Mouse (Mus musculus) right cerebral cortex, adult 18-20 months (tissue): ENCODE measurements around the gene Trim43a.
"Not testable (repeated sequence)": the region's sequence is repeated elsewhere in the genome, so short reads cannot be mapped to it uniquely, and the experiment has no call there.

Experiments
- DNase-seq: peaks from one replicate; pipeline ENCODE4 v3.0.0; 2022; ENCODE audit warnings: mixed read lengths

Trim43a gene

DNA sequence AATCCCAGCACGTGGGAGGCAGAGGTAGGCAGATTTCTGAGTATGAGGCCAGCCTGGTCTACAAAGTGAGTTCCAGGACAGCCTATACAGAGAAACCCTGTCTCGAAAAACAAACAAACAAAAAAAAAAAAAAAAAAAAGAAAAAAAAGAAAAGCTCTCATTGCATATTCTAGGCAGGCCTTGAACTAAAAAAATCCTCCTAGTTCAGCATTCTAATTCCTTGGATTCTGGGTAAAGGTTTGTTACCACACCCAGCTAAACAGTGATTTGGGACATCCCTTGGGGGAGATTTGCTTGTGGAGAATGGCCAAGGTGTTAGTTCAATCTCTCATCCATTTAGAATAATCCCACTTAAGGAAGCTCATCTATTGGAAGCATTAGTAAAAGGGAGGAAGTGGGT is at the start of gene Trim43a:
Gene Trim43a (plus strand): TSS at position 301 of the 400 bp plus-strand sequence.
- not testable (repeated sequence) for DNase-seq

DNA sequence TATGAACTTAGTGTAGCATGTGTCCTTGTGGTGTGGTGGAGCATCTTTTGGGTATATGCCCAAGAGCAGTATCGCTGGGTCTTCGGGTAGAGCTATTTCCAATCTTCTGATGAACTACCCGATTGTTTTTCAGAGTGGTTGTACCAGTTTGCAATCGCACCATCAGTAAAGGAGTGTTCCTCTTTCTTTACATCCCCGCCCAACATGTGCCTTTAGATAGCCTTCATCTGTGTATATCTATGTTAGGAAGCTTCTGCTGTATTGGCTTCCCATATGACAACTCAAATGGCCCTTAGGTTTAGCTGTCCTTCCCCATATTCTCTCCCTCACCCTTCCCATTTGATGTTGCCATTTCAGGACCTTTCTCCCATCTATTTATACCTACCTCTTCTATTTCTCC is 46.6 kb upstream of the Trim43a start:
- no peak for DNase-seq

- no peak for DNase-seq
Measured at GRCm38 (mm10) chr9:88539546-88540224, 41.0 kb upstream of the Trim43a start.

- DNase-seq: no peak
Measured at GRCm38 (mm10) chr9:88542816-88543215, 37.9 kb upstream of the Trim43a start.

GRCm38 (mm10) chr9:88545534-88545933 is 35.2 kb upstream of the Trim43a start:
- DNase-seq: no peak

GRCm38 (mm10) chr9:88546166-88546565 is 34.5 kb upstream of the Trim43a start:
- no peak for DNase-seq

- DNase-seq: no peak
Measured at GRCm38 (mm10) chr9:88546657-88547056, 34.0 kb upstream of the Trim43a start.

GRCm38 (mm10) chr9:88547270-88547669 is 33.4 kb upstream of the Trim43a start:
- no peak for DNase-seq

DNA sequence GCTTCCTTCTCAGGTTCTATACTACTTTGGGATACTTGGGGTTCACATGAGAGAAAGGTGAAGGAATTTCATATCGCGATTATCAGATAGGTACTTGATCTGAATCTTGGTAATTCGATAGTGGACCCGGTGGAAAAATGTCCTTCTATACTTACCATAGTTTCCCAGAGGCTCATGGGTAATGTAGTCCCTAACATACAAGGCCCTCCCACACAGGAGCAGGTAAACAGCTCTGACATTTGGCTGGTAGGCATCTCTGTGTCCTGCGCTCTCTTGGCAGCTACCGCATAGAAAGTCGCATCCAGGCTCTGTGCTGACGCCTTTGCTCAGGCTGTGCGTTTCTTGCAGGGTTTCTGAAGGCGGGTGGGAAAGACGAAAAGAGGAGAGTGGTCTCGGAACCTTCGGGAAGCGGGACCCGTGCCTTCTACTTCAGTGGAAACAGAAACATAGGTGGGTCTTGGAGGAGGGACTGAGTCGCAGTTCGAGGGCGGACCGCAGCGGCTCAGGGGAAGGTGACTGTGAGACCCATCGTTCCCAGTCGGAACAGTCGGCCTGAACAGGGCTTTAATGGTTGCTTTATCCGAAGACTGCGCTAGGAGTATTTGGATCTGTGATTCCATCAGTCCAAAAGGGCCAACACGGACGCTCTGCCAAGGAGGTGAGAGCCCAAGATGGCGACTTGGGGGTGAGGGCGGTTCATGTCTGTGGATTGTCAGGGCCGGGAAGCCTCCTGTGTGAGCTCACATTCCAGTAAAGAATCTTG is 32.7 kb upstream of the Trim43a start, which contains the start of gene Zfp949:
Gene Zfp949 (plus strand): TSS at position 170 of the 763 bp plus-strand sequence.
- peak; percentile 92 for DNase-seq

DNA sequence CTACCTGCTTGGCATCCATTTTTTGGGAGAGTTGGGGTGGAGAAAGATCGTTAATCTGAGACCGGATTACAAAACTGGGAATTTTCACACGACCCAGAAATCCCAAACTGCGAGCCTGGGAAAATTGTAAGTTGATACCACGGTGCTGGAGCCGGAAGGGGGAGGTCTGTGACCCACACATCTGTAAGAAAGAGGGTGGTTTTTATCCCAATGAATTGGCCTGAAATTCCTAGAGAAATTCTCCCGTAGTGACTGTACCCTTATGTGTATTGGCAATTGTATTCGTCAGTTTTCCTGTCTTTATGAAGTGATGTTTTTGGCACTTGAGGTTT is 32.1 kb upstream of the Trim43a start:
- DNase-seq: no peak

GRCm38 (mm10) chr9:88553071-88553470 is 27.6 kb upstream of the Trim43a start:
- no peak for DNase-seq

- no peak for DNase-seq
Measured at GRCm38 (mm10) chr9:88558146-88558545, 22.5 kb upstream of the Trim43a start.

- DNase-seq: not testable (repeated sequence)
Measured at GRCm38 (mm10) chr9:88561476-88561875, 19.2 kb upstream of the Trim43a start.

DNA sequence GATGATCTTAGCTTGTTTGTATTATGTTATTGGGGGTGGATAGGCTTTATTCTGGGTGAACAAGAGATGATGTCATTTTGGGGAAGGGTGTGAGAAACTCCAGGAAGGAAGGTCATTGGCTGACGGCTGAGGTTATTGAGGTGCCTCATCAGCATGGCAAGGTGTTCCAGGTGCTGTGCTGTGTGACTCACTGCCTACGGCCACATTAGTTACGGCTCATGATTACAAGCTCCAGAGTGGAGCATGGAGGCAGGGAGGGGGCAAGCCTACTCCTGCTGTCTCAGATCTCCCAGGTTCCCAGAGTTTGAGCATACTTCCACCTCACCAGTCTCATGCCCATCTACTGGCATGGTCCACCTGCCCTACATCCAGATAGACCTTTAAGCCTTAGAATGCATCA is 10.2 kb upstream of the Trim43a start:
- DNase-seq: not testable (repeated sequence)

- not testable (repeated sequence) for DNase-seq
Measured at GRCm38 (mm10) chr9:88593708-88594107, 13.0 kb downstream of the Trim43a start.

DNA sequence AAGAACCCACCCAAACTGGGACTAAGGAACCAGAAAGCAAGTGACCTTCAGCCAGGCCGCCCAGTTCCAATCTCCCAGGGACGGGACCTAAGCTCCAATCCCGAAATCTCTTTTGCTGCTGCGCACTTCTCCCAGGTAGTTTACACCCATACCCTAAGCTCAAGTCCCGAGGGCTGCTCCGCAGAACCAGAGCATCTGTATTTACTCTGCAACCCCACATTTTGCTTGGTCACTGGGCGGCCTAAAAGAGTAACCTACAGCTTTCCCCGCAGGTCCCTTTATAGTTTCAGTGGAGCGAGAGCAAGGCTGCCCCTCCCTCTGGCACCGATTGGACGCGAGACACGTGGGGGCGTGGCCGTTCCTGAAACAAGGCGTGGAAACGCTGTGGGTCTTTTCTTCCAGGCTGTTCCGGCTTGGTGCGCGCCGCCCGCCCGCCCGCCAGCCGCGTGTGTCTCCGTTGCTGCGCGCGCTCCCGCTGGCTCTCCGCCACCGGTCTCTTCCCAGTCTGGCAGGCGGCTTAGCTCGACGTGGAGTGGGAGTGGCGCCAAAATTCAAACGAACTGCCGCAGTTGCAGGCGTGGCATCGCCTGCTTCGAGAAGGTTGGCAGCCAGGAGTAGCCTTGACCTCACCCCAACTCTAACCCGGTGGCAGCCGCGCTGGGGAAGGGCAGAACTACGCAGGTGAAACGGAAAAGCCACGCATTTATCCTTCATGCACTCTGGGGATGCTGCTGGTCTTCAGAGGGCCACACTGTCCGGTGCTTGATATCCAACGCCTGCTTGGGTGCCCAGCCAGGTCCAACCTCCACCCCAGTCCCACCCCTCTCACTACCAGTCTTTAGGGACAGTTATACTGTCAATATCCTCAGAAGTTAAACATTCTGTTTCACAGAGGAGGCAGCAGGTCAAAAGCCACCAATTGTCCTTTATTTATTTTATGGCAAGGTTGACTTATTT is 18.8 kb downstream of the Trim43a start:
- DNase-seq: peak; percentile 99

- DNase-seq: not testable (repeated sequence)
Measured at GRCm38 (mm10) chr9:88625803-88626514, 45.3 kb downstream of the Trim43a start.

DNA sequence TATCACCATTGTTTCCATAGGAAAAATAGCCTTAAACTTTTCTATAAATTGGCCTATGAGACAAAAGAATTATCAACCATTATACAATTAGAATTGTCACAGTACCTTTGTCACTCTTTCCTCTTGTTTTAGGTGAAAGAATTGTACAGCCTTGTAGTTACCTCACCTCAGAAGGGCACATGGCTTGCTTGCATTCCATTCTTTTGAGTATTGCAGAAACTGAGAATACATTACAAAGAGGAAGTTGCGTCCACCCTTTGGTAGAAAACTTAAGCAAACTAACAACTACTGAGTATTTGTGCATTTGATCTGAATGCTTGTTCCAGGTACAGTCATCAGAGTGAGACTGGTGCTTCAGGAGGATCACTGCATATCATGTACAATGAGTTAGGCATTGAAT is 57.4 kb downstream of the Trim43a start:
- not testable (repeated sequence) for DNase-seq
